Mouse (Mus musculus): ENCODE data around the gene Gm20518. TPM values are rescaled to one million over a fixed set of nuclear protein-coding genes. Genes with fewer than 3 reads are reported as not detected.

The Gm20518 gene
- polyA plus RNA-seq, 1 experiment from 2014 or later = 0.11 TPM

GRCm38 (mm10) chr16:17797812-17798311 lies 93.6 kb downstream of the Gm20518 start:
- H3K4me1 ChIP-seq (ENCODE audit: insufficient read depth, low read depth, low read length) = peaks cover 14% of the 10 kb centered on the region; the same call in 1 of the 2 replicates

GRCm38 (mm10) chr16:17796971-17797811 lies 94.3 kb downstream of the Gm20518 start, which contains the start of gene Scarf2:
Scarf2 (plus strand) TSS chr16:17797282.
- peak; percentile 87 for DNase-seq (ENCODE audit: low spot score)
- peak; percentile 54 for ATAC-seq
- Histone ChIP-seq H3K4me1 (ENCODE audit: insufficient read depth, low read depth, low read length) (peaks cover 7% of the 10 kb centered on the region; the same call in 1 of the 2 replicates), H3K4me3 (ENCODE audit: low read depth, low read length) (peak within 1 kb of the TSS; percentile 52), H3K9ac (replicated peaks; ENCODE audit: low read depth) (peak within 1 kb of the TSS; percentile 58), H3K36me3 (ENCODE audit: insufficient read depth, low read length) (no peaks in the 10 kb centered on the region), H3K27me3 (replicated peaks; ENCODE audit: insufficient read depth, low read length) (peaks cover 11% of the 10 kb centered on the region; the same call in 1 of the 2 replicates), H3K27ac (ENCODE audit: low read length) (peak within 1 kb of the TSS; percentile 94), H3K4me2 (replicated peaks; ENCODE audit: low read depth, low read length) (peak within 1 kb of the TSS; percentile 81), H3K9me3 (ENCODE audit: low read length) (no peaks in the 10 kb centered on the region)
- 2% methylated on average over 42 of the region's 81 CpGs for WGBS
- TF ChIP-seq EP300 (IDR thresholded peaks at IDR 0.05) (no peak), CTCF (IDR thresholded peaks at IDR 0.05) (no peak)

More at GRCm38 (mm10) chr16:17797812-17798311, 93.6 kb downstream of the Gm20518 start:
- Histone ChIP-seq H3K4me2 (replicated peaks; ENCODE audit: low read depth, low read length) (peak overlapping the region; percentile 81), H3K27me3 (replicated peaks; ENCODE audit: insufficient read depth, low read length) (peaks cover 18% of the 10 kb centered on the region; the same call in 1 of the 2 replicates), H3K36me3 (ENCODE audit: insufficient read depth, low read length) (no peaks in the 10 kb centered on the region), H3K27ac (ENCODE audit: low read length) (peak overlapping the region; percentile 94), H3K9ac (replicated peaks; ENCODE audit: low read depth) (peak overlapping the region; percentile 58), H3K9me3 (ENCODE audit: low read length) (no peaks in the 10 kb centered on the region), H3K4me3 (ENCODE audit: low read depth, low read length) (peak overlapping the region; percentile 52)
- ATAC-seq = 0 out of 2 replicates have a peak, but pooled peaks have one; percentile 1
- 5% methylated on average over 29 of the region's 29 CpGs for WGBS
- peak; percentile 31 for DNase-seq (ENCODE audit: low spot score)
- no peak for TF ChIP-seq EP300 (IDR thresholded peaks at IDR 0.05)

- Histone ChIP-seq H3K27ac (ENCODE audit: low read length) (peak overlapping the region; percentile 94), H3K36me3 (ENCODE audit: insufficient read depth, low read length) (no peaks in the 10 kb centered on the region), H3K27me3 (replicated peaks; ENCODE audit: insufficient read depth, low read length) (0 out of 2 replicates have a peak, but pooled peaks cover 7% of the 10 kb centered on the region), H3K4me1 (ENCODE audit: insufficient read depth, low read depth, low read length) (peaks cover 6% of the 10 kb centered on the region; the same call in 1 of the 2 replicates), H3K9me3 (ENCODE audit: low read length) (no peaks in the 10 kb centered on the region), H3K4me2 (replicated peaks; ENCODE audit: low read depth, low read length) (peak overlapping the region; percentile 81), H3K9ac (replicated peaks; ENCODE audit: low read depth) (no peak overlapping the region), H3K4me3 (ENCODE audit: low read depth, low read length) (peak overlapping the region; percentile 52; the same call in 1 of the 2 replicates)
- TF ChIP-seq CTCF (IDR thresholded peaks at IDR 0.05) (no peak), EP300 (IDR thresholded peaks at IDR 0.05) (no peak)
- ATAC-seq = no peak
- DNase-seq (ENCODE audit: low spot score) = no peak
Measured at GRCm38 (mm10) chr16:17796519-17796918, 95.0 kb downstream of the Gm20518 start.

- H3K4me2 ChIP-seq (replicated peaks; ENCODE audit: low read depth, low read length) = no peak overlapping the region
- ATAC-seq = peak; percentile 82
- 0 out of 2 replicates have a peak, but pooled peaks cover 7% of the 10 kb centered on the region for H3K27me3 ChIP-seq (replicated peaks; ENCODE audit: insufficient read depth, low read length)
- no peak overlapping the region for H3K4me3 ChIP-seq (ENCODE audit: low read depth, low read length)
- peaks cover 6% of the 10 kb centered on the region; the same call in 1 of the 2 replicates for H3K4me1 ChIP-seq (ENCODE audit: insufficient read depth, low read depth, low read length)
- H3K9me3 ChIP-seq (ENCODE audit: low read length) = no peaks in the 10 kb centered on the region
- peak; percentile 59 for TF ChIP-seq EP300 (IDR thresholded peaks at IDR 0.05)
- TF ChIP-seq CTCF (IDR thresholded peaks at IDR 0.05) = peak; percentile 53
- H3K27ac ChIP-seq (ENCODE audit: low read length) = peak overlapping the region; percentile 94; the same call in 1 of the 2 replicates
- no peak overlapping the region for H3K9ac ChIP-seq (replicated peaks; ENCODE audit: low read depth)
- no peaks in the 10 kb centered on the region for H3K36me3 ChIP-seq (ENCODE audit: insufficient read depth, low read length)
- peak; percentile 89 for DNase-seq (ENCODE audit: low spot score)
- 50% methylated on average over 5 of the region's 5 CpGs for WGBS
Measured at GRCm38 (mm10) chr16:17795643-17796042, 95.8 kb downstream of the Gm20518 start.

DNA sequence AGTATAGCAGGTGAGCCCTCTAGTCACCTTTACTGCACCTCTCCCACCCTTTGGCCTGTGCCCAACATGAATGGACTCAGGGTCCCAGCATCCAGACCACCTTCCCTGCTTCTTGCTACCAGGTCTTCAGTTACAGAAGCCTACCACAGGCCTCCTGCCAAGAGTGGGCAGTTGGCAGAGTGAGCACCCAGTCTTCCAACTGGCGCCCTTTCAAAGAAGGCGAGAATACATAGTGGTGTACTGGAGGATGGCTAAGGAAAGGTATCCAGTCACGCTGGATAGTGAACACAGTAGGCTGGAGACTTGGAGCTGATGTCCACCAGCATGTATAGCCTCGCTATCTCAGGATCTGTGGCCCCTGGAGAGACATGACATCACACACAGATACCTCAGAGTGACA lies 97.4 kb downstream of the Gm20518 start:
- peaks cover 6% of the 10 kb centered on the region; the same call in 1 of the 2 replicates for H3K4me1 ChIP-seq (ENCODE audit: insufficient read depth, low read depth, low read length)
- H3K27me3 ChIP-seq (replicated peaks; ENCODE audit: insufficient read depth, low read length) = 0 out of 2 replicates have a peak, but pooled peaks cover under 1% of the 10 kb centered on the region
- peaks cover 5% of the 10 kb centered on the region; the same call in 1 of the 2 replicates for H3K36me3 ChIP-seq (ENCODE audit: insufficient read depth, low read length)
- H3K9me3 ChIP-seq (ENCODE audit: low read length) = no peaks in the 10 kb centered on the region
- no peak for ATAC-seq
- 86% methylated on average over 4 of the region's 4 CpGs for WGBS
- H3K9ac ChIP-seq (replicated peaks; ENCODE audit: low read depth) = no peak overlapping the region
- no peak overlapping the region for H3K4me3 ChIP-seq (ENCODE audit: low read depth, low read length)
- no peak overlapping the region for H3K4me2 ChIP-seq (replicated peaks; ENCODE audit: low read depth, low read length)
- H3K27ac ChIP-seq (ENCODE audit: low read length) = no peak overlapping the region
- TF ChIP-seq CTCF (IDR thresholded peaks at IDR 0.05) (no peak), EP300 (IDR thresholded peaks at IDR 0.05) (no peak)
- no peak for DNase-seq (ENCODE audit: low spot score)

GRCm38 (mm10) chr16:17792728-17793127 lies 98.7 kb downstream of the Gm20518 start:
- Histone ChIP-seq H3K9ac (replicated peaks; ENCODE audit: low read depth) (no peak overlapping the region), H3K4me2 (replicated peaks; ENCODE audit: low read depth, low read length) (no peak overlapping the region), H3K27me3 (replicated peaks; ENCODE audit: insufficient read depth, low read length) (no peaks in the 10 kb centered on the region), H3K27ac (ENCODE audit: low read length) (no peak overlapping the region), H3K4me1 (ENCODE audit: insufficient read depth, low read depth, low read length) (peaks cover 6% of the 10 kb centered on the region; the same call in 1 of the 2 replicates), H3K36me3 (ENCODE audit: insufficient read depth, low read length) (peaks cover 9% of the 10 kb centered on the region; the same call in 1 of the 2 replicates), H3K9me3 (ENCODE audit: low read length) (no peaks in the 10 kb centered on the region), H3K4me3 (ENCODE audit: low read depth, low read length) (no peak overlapping the region)
- WGBS = 82% methylated on average over 3 of the region's 3 CpGs
- ATAC-seq (no peak), DNase-seq (ENCODE audit: low spot score) (no peak)
- TF ChIP-seq EP300 (IDR thresholded peaks at IDR 0.05) (no peak), CTCF (IDR thresholded peaks at IDR 0.05) (no peak)
